In genomic region chr5:104339706-104340512, GRCm38 (mm10) we compare ENCODE assay signal across 7 mouse cellular contexts. TPM values are rescaled to one million over a fixed set of nuclear protein-coding genes. Genes with fewer than 3 reads are reported as not detected.
DNase-seq lines count a peak whose midpoint lies in the region; ATAC-seq and TF ChIP-seq lines count a peak whose summit lies in the region.

No protein-coding gene starts in this region.

- H3K79me2 ChIP-seq in liver, adult 2 months (ENCODE audit: control insufficient read depth, insufficient read depth, low read length), result no peaks in the 10 kb centered on the region

- no peak overlapping the region for H3K27ac ChIP-seq in liver, adult 2 months (replicated peaks; ENCODE audit: insufficient read depth, low read depth, low read length)
- no peak overlapping the region for H3K27ac ChIP-seq in liver, embryonic 12.5 days
- H3K27ac ChIP-seq in forebrain, embryonic 11.5 days (ENCODE audit: low read depth, low read length), result no peak overlapping the region
- no peak overlapping the region for H3K27ac ChIP-seq in kidney, embryonic 16.5 days (ENCODE audit: low read length)
- H3K27ac ChIP-seq in midbrain, embryonic 13.5 days, result no peak overlapping the region

- no peak overlapping the region for H3K9ac ChIP-seq in liver, adult 2 months (ENCODE audit: low read depth, low read length)
- H3K9ac ChIP-seq in liver, embryonic 12.5 days, result no peak overlapping the region
- no peak overlapping the region for H3K9ac ChIP-seq in forebrain, embryonic 11.5 days (ENCODE audit: low read length)
- H3K9ac ChIP-seq in kidney, embryonic 16.5 days (replicated peaks; ENCODE audit: low read length), result no peak overlapping the region
- H3K9ac ChIP-seq in midbrain, embryonic 13.5 days (replicated peaks), result no peak overlapping the region

- no peaks in the 10 kb centered on the region for H3K27me3 ChIP-seq in liver, adult 2 months (ENCODE audit: control insufficient read depth, insufficient read depth, low read length)
- H3K27me3 ChIP-seq in liver, embryonic 12.5 days (replicated peaks), result no peaks in the 10 kb centered on the region
- H3K27me3 ChIP-seq in forebrain, embryonic 11.5 days (ENCODE audit: control insufficient read depth, insufficient read depth, low read length), result no peaks in the 10 kb centered on the region
- no peaks in the 10 kb centered on the region; the same call in 1 of the 2 replicates for H3K27me3 ChIP-seq in kidney, embryonic 16.5 days (ENCODE audit: insufficient read depth, low read length)
- no peaks in the 10 kb centered on the region for H3K27me3 ChIP-seq in midbrain, embryonic 13.5 days

- TF ChIP-seq CTCF in liver, adult 2 months (IDR thresholded peaks at IDR 0.05; ENCODE audit: low read depth, low read length), result peak; percentile 53

- no peak overlapping the region for H3K4me2 ChIP-seq in liver, embryonic 12.5 days
- no peak overlapping the region for H3K4me2 ChIP-seq in forebrain, embryonic 11.5 days (ENCODE audit: low read depth, low read length, severe bottlenecking)
- H3K4me2 ChIP-seq in kidney, embryonic 16.5 days (replicated peaks; ENCODE audit: low read depth, low read length), result peak overlapping the region; percentile 25; the same call in 1 of the 2 replicates
- H3K4me2 ChIP-seq in midbrain, embryonic 13.5 days (replicated peaks), result peak overlapping the region; percentile 13

- no peak for TF ChIP-seq POLR2A in liver, adult 2 months (IDR thresholded peaks at IDR 0.05; ENCODE audit: extremely low read depth, insufficient read depth, low read length)

- H3K4me1 ChIP-seq in liver, adult 2 months (ENCODE audit: control insufficient read depth, insufficient read depth, low read length), result no peaks in the 10 kb centered on the region
- no peaks in the 10 kb centered on the region for H3K4me1 ChIP-seq in liver, embryonic 12.5 days
- H3K4me1 ChIP-seq in forebrain, embryonic 11.5 days (replicated peaks; ENCODE audit: control insufficient read depth, insufficient read depth, low read length), result no peaks in the 10 kb centered on the region
- H3K4me1 ChIP-seq in kidney, embryonic 16.5 days (ENCODE audit: insufficient read depth, low read length), result 0 out of 2 replicates have a peak, but pooled peaks cover 4% of the 10 kb centered on the region
- 0 out of 2 replicates have a peak, but pooled peaks cover 2% of the 10 kb centered on the region for H3K4me1 ChIP-seq in midbrain, embryonic 13.5 days (replicated peaks)

- 22% methylated on average over 14 of the region's 14 CpGs for WGBS in liver, adult 2 months
- 21% methylated on average over 14 of the region's 14 CpGs for WGBS in liver, embryonic 12.5 days (ENCODE audit: insufficient replicate concordance)
- 24% methylated on average over 14 of the region's 14 CpGs for WGBS in forebrain, embryonic 11.5 days
- WGBS in kidney, embryonic 16.5 days, result 17% methylated on average over 14 of the region's 14 CpGs
- WGBS in midbrain, embryonic 13.5 days, result 25% methylated on average over 14 of the region's 14 CpGs

- no peaks in the 10 kb centered on the region for H3K9me3 ChIP-seq in liver, embryonic 12.5 days (replicated peaks)
- H3K9me3 ChIP-seq in forebrain, embryonic 11.5 days (ENCODE audit: control insufficient read depth, low read length), result no peaks in the 10 kb centered on the region
- no peaks in the 10 kb centered on the region for H3K9me3 ChIP-seq in kidney, embryonic 16.5 days (ENCODE audit: low read length)
- no peaks in the 10 kb centered on the region for H3K9me3 ChIP-seq in midbrain, embryonic 13.5 days

- H3K4me3 ChIP-seq in liver, adult 2 months (ENCODE audit: insufficient read depth, low read depth, low read length), result no peak overlapping the region
- no peak overlapping the region for H3K4me3 ChIP-seq in liver, embryonic 12.5 days
- no peak overlapping the region for H3K4me3 ChIP-seq in forebrain, embryonic 11.5 days (ENCODE audit: low read depth, low read length)
- no peak overlapping the region for H3K4me3 ChIP-seq in kidney, embryonic 16.5 days (ENCODE audit: low read length)
- H3K4me3 ChIP-seq in midbrain, embryonic 13.5 days (replicated peaks), result no peak overlapping the region

- ATAC-seq in liver, embryonic 12.5 days, result no peak
- peak; percentile 82 for ATAC-seq in forebrain, embryonic 11.5 days (replicated peaks; ENCODE audit: low FRiP score)
- peak; percentile 71; the same call in 1 of the 2 replicates for ATAC-seq in kidney, embryonic 16.5 days (ENCODE audit: low FRiP score, low TSS enrichment)
- peak; percentile 90 for ATAC-seq in midbrain, embryonic 13.5 days

- DNase-seq in liver, adult 2 months (ENCODE audit: extremely low read depth, low read depth, low spot score), result peak; percentile 25
- peak; percentile 67 for DNase-seq in adipocyte (ENCODE audit: low spot score)
- peak; percentile 68 for DNase-seq in forebrain, embryonic 11.5 days (ENCODE audit: low spot score)
- no peak for DNase-seq in spleen, postnatal 36 days (ENCODE audit: low spot score in 2 of 2)

- no peaks in the 10 kb centered on the region for H3K36me3 ChIP-seq in liver, adult 2 months (ENCODE audit: control insufficient read depth, insufficient read depth, low read length)
- no peaks in the 10 kb centered on the region for H3K36me3 ChIP-seq in liver, embryonic 12.5 days
- H3K36me3 ChIP-seq in forebrain, embryonic 11.5 days (ENCODE audit: control insufficient read depth, insufficient read depth, low read length), result no peaks in the 10 kb centered on the region
- no peaks in the 10 kb centered on the region for H3K36me3 ChIP-seq in kidney, embryonic 16.5 days (ENCODE audit: insufficient read depth, low read length)
- no peaks in the 10 kb centered on the region for H3K36me3 ChIP-seq in midbrain, embryonic 13.5 days

RNA-seq across cellular contexts. Expression of gene Mepe, which starts 14.8 kb away (rescaled TPM):
- not detected in 2 replicates for total RNA-seq in liver, adult 2 months (2014; rRNA removed)
- not detected in 2 replicates for polyA plus RNA-seq in liver, adult 2 months (2012; rRNA removed)
- polyA plus RNA-seq in liver, embryonic 12.5 days (2016; fragmentation: Nextera tagmentation; extraction: Ambion mirVana), result not detected in 2 replicates
- not detected in 2 replicates for polyA plus RNA-seq in forebrain, embryonic 11.5 days (2014; fragmentation: Nextera tagmentation; extraction: Ambion mirVana)
- not detected in 2 replicates for polyA plus RNA-seq in kidney, embryonic 16.5 days (2015; fragmentation: Nextera tagmentation; extraction: Ambion mirVana)
- polyA plus RNA-seq in midbrain, embryonic 13.5 days (2015; fragmentation: Nextera tagmentation; extraction: Ambion mirVana), result not detected in 2 replicates

RNA-seq across cellular contexts. Expression of gene Ibsp, which starts 40.9 kb away (rescaled TPM):
- not detected in 2 replicates for total RNA-seq in liver, adult 2 months (2014; rRNA removed)
- polyA plus RNA-seq in liver, adult 2 months (2012; rRNA removed), result not detected in 2 replicates
- polyA plus RNA-seq in liver, embryonic 12.5 days (2016; fragmentation: Nextera tagmentation; extraction: Ambion mirVana), result not detected in 2 replicates
- polyA plus RNA-seq in forebrain, embryonic 11.5 days (2014; fragmentation: Nextera tagmentation; extraction: Ambion mirVana), result not detected in 2 replicates
- polyA plus RNA-seq in kidney, embryonic 16.5 days (2015; fragmentation: Nextera tagmentation; extraction: Ambion mirVana), result 0.32 and 1.1 TPM in 2 replicates
- 0.12 TPM in 1 of 2 replicates, not detected in the other for polyA plus RNA-seq in midbrain, embryonic 13.5 days (2015; fragmentation: Nextera tagmentation; extraction: Ambion mirVana)

Comparison
In these comparisons a context has a peak if more than half of its experiments do, and no peak if none do; other contexts are left out.
1. DNase-seq: peak in liver, adult 2 months (single experiment), adipocyte (single experiment) and forebrain, embryonic 11.5 days (single experiment); none in spleen, postnatal 36 days (0 of 2).
2. H3K4me2 ChIP-seq: peak in kidney, embryonic 16.5 days (single experiment) and midbrain, embryonic 13.5 days (single experiment); none in liver, embryonic 12.5 days (single experiment) and forebrain, embryonic 11.5 days (single experiment).